Mouse (Mus musculus) small intestine, adult 2 months (tissue): Measurements from ENCODE around the gene Adh1. TPM values are rescaled to one million over a fixed set of nuclear protein-coding genes. Genes with fewer than 3 reads are reported as not detected.

ENCODE experiments used
- H3K27ac ChIP-seq: fragments of 200-500 bp; 2 replicates; pipeline ENCODE4 v1.5.1; 2012; ENCODE audit warnings: low read depth, low read length, control low read depth, inconsistent platforms; ENCODE audit not compliant: insufficient read depth
- H3K27me3 ChIP-seq: fragments of 200-500 bp; 2 replicates; pipeline ENCODE4 v1.6.1; 2012; ENCODE audit warnings: mild to moderate bottlenecking, moderate library complexity, low read length, inconsistent platforms; ENCODE audit not compliant: control insufficient read depth, insufficient read depth
- H3K36me3 ChIP-seq: fragments of 200-500 bp; 2 replicates; pipeline ENCODE4 v1.6.1; 2012; ENCODE audit warnings: mild to moderate bottlenecking, low read length, control low read depth, inconsistent platforms; ENCODE audit not compliant: control insufficient read depth, insufficient read depth
- H3K4me1 ChIP-seq: fragments of 200-500 bp; 2 replicates; pipeline ENCODE4 v1.6.1; 2012; ENCODE audit warnings: low read length, inconsistent platforms, mixed read lengths; ENCODE audit not compliant: control insufficient read depth, insufficient read depth, insufficient read length
- H3K4me3 ChIP-seq: fragments of 200-500 bp; 2 replicates; pipeline ENCODE4 v1.5.1; 2012; ENCODE audit warnings: low read depth, mild to moderate bottlenecking, control low read depth, inconsistent platforms, low read length, moderate library complexity
- CTCF ChIP-seq: fragments of 200-500 bp; IDR thresholded peaks from 2 replicates; pipeline ENCODE4 v1.5.1; 2012; ENCODE audit warnings: low read depth, mild to moderate bottlenecking, control low read depth, inconsistent platforms, low read length, moderate library complexity, mixed read lengths; ENCODE audit not compliant: insufficient replicate concordance, insufficient read length; ENCODE audit errors: extremely low read depth
- POLR2A ChIP-seq: fragments of 200-500 bp; IDR thresholded peaks from 2 replicates; pipeline ENCODE4 v1.6.1; 2012; ENCODE audit warnings: low read depth, mild to moderate bottlenecking, control low read depth, inconsistent platforms, low read length, moderate library complexity
- WGBS: fragments of 180-500 bp; shearing (Covaris S2); methylation state at CpG from one replicate; pipeline ENCODE4 v1.1.7; 2018; 5-methylcytosine and 5-hydroxymethylcytosine counted together
- polyA plus RNA-seq: library from polyadenylated mRNA; depleted of rRNA; stranded (reverse); fragments of >200 nt; gene quantifications from 2 replicates; pipeline ENCODE4 v1.2.3, GENCODE M21; 2012; rRNA removed

Gene Adh1
- polyA plus RNA-seq, 1 experiment, result 137 TPM

GRCm38 (mm10) chr3:138325001-138325400 is 64.2 kb downstream of the Adh1 start:
- Histone ChIP-seq H3K4me3 (no peak overlapping the region), H3K4me1 (no peaks in the 10 kb centered on the region), H3K27me3 (no peaks in the 10 kb centered on the region), H3K36me3 (peaks cover 68% of the 10 kb centered on the region), H3K27ac (no peak overlapping the region)
- TF ChIP-seq CTCF (no peak), POLR2A (no peak)
- WGBS, result 94% methylated on average over 17 of the region's 17 CpGs

- Histone ChIP-seq H3K4me3 (no peak overlapping the region), H3K36me3 (peaks cover 68% of the 10 kb centered on the region), H3K27me3 (no peaks in the 10 kb centered on the region), H3K27ac (no peak overlapping the region), H3K4me1 (no peaks in the 10 kb centered on the region)
- 89% methylated on average over 6 of the region's 6 CpGs for WGBS
- no peak for TF ChIP-seq CTCF
- no peak for TF ChIP-seq POLR2A
Measured at GRCm38 (mm10) chr3:138325466-138325865, 64.7 kb downstream of the Adh1 start.

- no peak for TF ChIP-seq CTCF
- no peak for TF ChIP-seq POLR2A
- Histone ChIP-seq H3K4me3 (no peak overlapping the region), H3K27ac (no peak overlapping the region), H3K4me1 (peaks cover 7% of the 10 kb centered on the region), H3K36me3 (peaks cover 12% of the 10 kb centered on the region; the same call in 1 of the 2 replicates), H3K27me3 (no peaks in the 10 kb centered on the region)
- 62% methylated on average over 8 of the region's 8 CpGs for WGBS
Measured at GRCm38 (mm10) chr3:138333910-138334309, 73.1 kb downstream of the Adh1 start.

- no peak for TF ChIP-seq CTCF
- no peak for TF ChIP-seq POLR2A
Measured at GRCm38 (mm10) chr3:138334320-138334719, 73.5 kb downstream of the Adh1 start.

GRCm38 (mm10) chr3:138335566-138335965 is 74.8 kb downstream of the Adh1 start:
- TF ChIP-seq CTCF (no peak), POLR2A (no peak)
- WGBS, result 96% methylated on average over 1 of the region's 1 CpGs
- Histone ChIP-seq H3K4me3 (no peak overlapping the region), H3K4me1 (peaks cover 10% of the 10 kb centered on the region), H3K27ac (no peak overlapping the region), H3K27me3 (no peaks in the 10 kb centered on the region), H3K36me3 (peaks cover 4% of the 10 kb centered on the region; the same call in 1 of the 2 replicates)

More at GRCm38 (mm10) chr3:138334320-138334719, 73.5 kb downstream of the Adh1 start:
- 39% methylated on average over 4 of the region's 4 CpGs for WGBS
- H3K4me1 ChIP-seq, result peaks cover 7% of the 10 kb centered on the region
- no peaks in the 10 kb centered on the region for H3K27me3 ChIP-seq
- peaks cover 12% of the 10 kb centered on the region; the same call in 1 of the 2 replicates for H3K36me3 ChIP-seq
- no peak overlapping the region for H3K4me3 ChIP-seq
- no peak overlapping the region for H3K27ac ChIP-seq

- H3K4me3 ChIP-seq, result no peak overlapping the region
- H3K27ac ChIP-seq, result no peak overlapping the region
- H3K27me3 ChIP-seq, result no peaks in the 10 kb centered on the region
- H3K36me3 ChIP-seq, result peaks cover 2% of the 10 kb centered on the region; the same call in 1 of the 2 replicates
- TF ChIP-seq CTCF (no peak), POLR2A (no peak)
- H3K4me1 ChIP-seq, result peaks cover 10% of the 10 kb centered on the region
- 61% methylated on average over 3 of the region's 3 CpGs for WGBS
Measured at GRCm38 (mm10) chr3:138336104-138336754, 75.4 kb downstream of the Adh1 start.

Other genes with a start within 250 kb of the Adh1 start
- 0.01 and 0.04 TPM in 2 replicates for gene 1110002E22Rik, start 195.9 kb upstream of the Adh1 start, polyA plus RNA-seq
- 0.10 and 0.19 TPM in 2 replicates for gene Gm5105, start 193.6 kb upstream of the Adh1 start, polyA plus RNA-seq
- gene Trmt10a, start 117.5 kb upstream of the Adh1 start, polyA plus RNA-seq, result 0.14 and 0.24 TPM in 2 replicates
- 60.5 and 108 TPM in 2 replicates for gene Mttp, start 116.0 kb upstream of the Adh1 start, polyA plus RNA-seq
- gene 4930579F01Rik, start 67.2 kb upstream of the Adh1 start, polyA plus RNA-seq, result not detected in 2 replicates
- gene Adh7, start 43.2 kb upstream of the Adh1 start, polyA plus RNA-seq, result 0.08 and 1.0 TPM in 2 replicates
- 76.3 and 89.5 TPM in 2 replicates for gene Adh6a, start 52.3 kb downstream of the Adh1 start, polyA plus RNA-seq
- not detected in 2 replicates for gene Adh6b, start 80.8 kb downstream of the Adh1 start, polyA plus RNA-seq
- 1.7 and 11.8 TPM in 2 replicates for gene Adh4, start 154.5 kb downstream of the Adh1 start, polyA plus RNA-seq
- gene Adh5, start 182.1 kb downstream of the Adh1 start, polyA plus RNA-seq, result 5.3 and 8.4 TPM in 2 replicates
- gene Metap1, start 228.5 kb downstream of the Adh1 start, polyA plus RNA-seq, result 4.5 and 6.6 TPM in 2 replicates